Mouse (Mus musculus): ENCODE results near the gene Stx3. TPM values are rescaled to one million over a fixed set of nuclear protein-coding genes. Genes with fewer than 3 reads are reported as not detected.

Gene Stx3
- polyA plus RNA-seq, 1 experiment = 112 TPM

GRCm38 (mm10) chr19:11804423-11804822, 14.8 kb downstream of the Stx3 start:
- Histone ChIP-seq H3K27ac (ENCODE audit: insufficient read depth, low read length) (peak overlapping the region; percentile 78), H3K9me3 (replicated peaks; ENCODE audit: control insufficient read depth, insufficient read depth, low read length, poor library complexity, severe bottlenecking) (no peaks in the 10 kb centered on the region), H3K4me3 (ENCODE audit: low read depth, low read length) (no peak overlapping the region), H3K36me3 (ENCODE audit: control insufficient read depth, insufficient read depth, low read length, poor library complexity, severe bottlenecking) (peaks cover 11% of the 10 kb centered on the region; the same call in 1 of the 2 replicates), H3K9ac (ENCODE audit: low read depth, poor library complexity, severe bottlenecking) (no peak overlapping the region), H3K27me3 (ENCODE audit: control insufficient read depth, insufficient read depth, low read length, poor library complexity, severe bottlenecking) (no peaks in the 10 kb centered on the region), H3K4me1 (ENCODE audit: control insufficient read depth, insufficient read depth, low read length) (peaks cover 12% of the 10 kb centered on the region)
- TF ChIP-seq CTCF (IDR thresholded peaks at IDR 0.05; ENCODE audit: low read depth, low read length) (no peak), EP300 (IDR thresholded peaks at IDR 0.05; ENCODE audit: insufficient read depth, low read depth, low read length) (no peak), POLR2A (IDR thresholded peaks at IDR 0.05; ENCODE audit: insufficient read depth, low read length) (no peak)

GRCm38 (mm10) chr19:11800531-11801315, 18.5 kb downstream of the Stx3 start:
- Histone ChIP-seq H3K27ac (ENCODE audit: insufficient read depth, low read length) (no peak overlapping the region), H3K36me3 (ENCODE audit: control insufficient read depth, insufficient read depth, low read length, poor library complexity, severe bottlenecking) (peaks cover 11% of the 10 kb centered on the region; the same call in 1 of the 2 replicates), H3K9me3 (replicated peaks; ENCODE audit: control insufficient read depth, insufficient read depth, low read length, poor library complexity, severe bottlenecking) (no peaks in the 10 kb centered on the region), H3K27me3 (ENCODE audit: control insufficient read depth, insufficient read depth, low read length, poor library complexity, severe bottlenecking) (no peaks in the 10 kb centered on the region), H3K4me1 (ENCODE audit: control insufficient read depth, insufficient read depth, low read length) (peaks cover 5% of the 10 kb centered on the region), H3K4me3 (ENCODE audit: low read depth, low read length) (no peak overlapping the region), H3K9ac (ENCODE audit: low read depth, poor library complexity, severe bottlenecking) (no peak overlapping the region)
- TF ChIP-seq POLR2A (IDR thresholded peaks at IDR 0.05; ENCODE audit: insufficient read depth, low read length) (no peak), EP300 (IDR thresholded peaks at IDR 0.05; ENCODE audit: insufficient read depth, low read depth, low read length) (no peak), CTCF (IDR thresholded peaks at IDR 0.05; ENCODE audit: low read depth, low read length) (peak; percentile 27)

- Histone ChIP-seq H3K4me3 (ENCODE audit: low read depth, low read length) (no peak overlapping the region), H3K27me3 (ENCODE audit: control insufficient read depth, insufficient read depth, low read length, poor library complexity, severe bottlenecking) (no peaks in the 10 kb centered on the region), H3K4me1 (ENCODE audit: control insufficient read depth, insufficient read depth, low read length) (no peaks in the 10 kb centered on the region), H3K9ac (ENCODE audit: low read depth, poor library complexity, severe bottlenecking) (no peak overlapping the region), H3K9me3 (replicated peaks; ENCODE audit: control insufficient read depth, insufficient read depth, low read length, poor library complexity, severe bottlenecking) (no peaks in the 10 kb centered on the region), H3K36me3 (ENCODE audit: control insufficient read depth, insufficient read depth, low read length, poor library complexity, severe bottlenecking) (peaks cover 9% of the 10 kb centered on the region; the same call in 1 of the 2 replicates), H3K27ac (ENCODE audit: insufficient read depth, low read length) (no peak overlapping the region)
- TF ChIP-seq EP300 (IDR thresholded peaks at IDR 0.05; ENCODE audit: insufficient read depth, low read depth, low read length) (no peak), CTCF (IDR thresholded peaks at IDR 0.05; ENCODE audit: low read depth, low read length) (no peak), POLR2A (IDR thresholded peaks at IDR 0.05; ENCODE audit: insufficient read depth, low read length) (no peak)
Observed at GRCm38 (mm10) chr19:11794447-11794846, 24.8 kb downstream of the Stx3 start.

- TF ChIP-seq EP300 (IDR thresholded peaks at IDR 0.05; ENCODE audit: insufficient read depth, low read depth, low read length) (no peak), CTCF (IDR thresholded peaks at IDR 0.05; ENCODE audit: low read depth, low read length) (no peak), POLR2A (IDR thresholded peaks at IDR 0.05; ENCODE audit: insufficient read depth, low read length) (no peak)
- no peaks in the 10 kb centered on the region for H3K27me3 ChIP-seq (ENCODE audit: control insufficient read depth, insufficient read depth, low read length, poor library complexity, severe bottlenecking)
- no peak overlapping the region for H3K9ac ChIP-seq (ENCODE audit: low read depth, poor library complexity, severe bottlenecking)
- no peaks in the 10 kb centered on the region for H3K4me1 ChIP-seq (ENCODE audit: control insufficient read depth, insufficient read depth, low read length)
- no peak overlapping the region for H3K4me3 ChIP-seq (ENCODE audit: low read depth, low read length)
- H3K36me3 ChIP-seq (ENCODE audit: control insufficient read depth, insufficient read depth, low read length, poor library complexity, severe bottlenecking) = peaks cover 15% of the 10 kb centered on the region
- no peaks in the 10 kb centered on the region for H3K9me3 ChIP-seq (replicated peaks; ENCODE audit: control insufficient read depth, insufficient read depth, low read length, poor library complexity, severe bottlenecking)
- H3K27ac ChIP-seq (ENCODE audit: insufficient read depth, low read length) = no peak overlapping the region
Observed at GRCm38 (mm10) chr19:11793741-11794359, 25.4 kb downstream of the Stx3 start.

- no peaks in the 10 kb centered on the region for H3K4me1 ChIP-seq (ENCODE audit: control insufficient read depth, insufficient read depth, low read length)
- no peak overlapping the region for H3K9ac ChIP-seq (ENCODE audit: low read depth, poor library complexity, severe bottlenecking)
- TF ChIP-seq POLR2A (IDR thresholded peaks at IDR 0.05; ENCODE audit: insufficient read depth, low read length) (no peak), CTCF (IDR thresholded peaks at IDR 0.05; ENCODE audit: low read depth, low read length) (no peak), EP300 (IDR thresholded peaks at IDR 0.05; ENCODE audit: insufficient read depth, low read depth, low read length) (no peak)
- no peaks in the 10 kb centered on the region for H3K9me3 ChIP-seq (replicated peaks; ENCODE audit: control insufficient read depth, insufficient read depth, low read length, poor library complexity, severe bottlenecking)
- peaks cover 20% of the 10 kb centered on the region for H3K36me3 ChIP-seq (ENCODE audit: control insufficient read depth, insufficient read depth, low read length, poor library complexity, severe bottlenecking)
- no peak overlapping the region for H3K27ac ChIP-seq (ENCODE audit: insufficient read depth, low read length)
- H3K27me3 ChIP-seq (ENCODE audit: control insufficient read depth, insufficient read depth, low read length, poor library complexity, severe bottlenecking) = no peaks in the 10 kb centered on the region
- H3K4me3 ChIP-seq (ENCODE audit: low read depth, low read length) = no peak overlapping the region
Observed at GRCm38 (mm10) chr19:11791825-11792224, 27.4 kb downstream of the Stx3 start.

- Histone ChIP-seq H3K27ac (ENCODE audit: insufficient read depth, low read length) (no peak overlapping the region), H3K4me3 (ENCODE audit: low read depth, low read length) (no peak overlapping the region), H3K9ac (ENCODE audit: low read depth, poor library complexity, severe bottlenecking) (no peak overlapping the region), H3K9me3 (replicated peaks; ENCODE audit: control insufficient read depth, insufficient read depth, low read length, poor library complexity, severe bottlenecking) (no peaks in the 10 kb centered on the region), H3K36me3 (ENCODE audit: control insufficient read depth, insufficient read depth, low read length, poor library complexity, severe bottlenecking) (peaks cover 32% of the 10 kb centered on the region), H3K4me1 (ENCODE audit: control insufficient read depth, insufficient read depth, low read length) (no peaks in the 10 kb centered on the region), H3K27me3 (ENCODE audit: control insufficient read depth, insufficient read depth, low read length, poor library complexity, severe bottlenecking) (no peaks in the 10 kb centered on the region)
- TF ChIP-seq CTCF (IDR thresholded peaks at IDR 0.05; ENCODE audit: low read depth, low read length) = no peak
- TF ChIP-seq EP300 (IDR thresholded peaks at IDR 0.05; ENCODE audit: insufficient read depth, low read depth, low read length) = no peak
- no peak for TF ChIP-seq POLR2A (IDR thresholded peaks at IDR 0.05; ENCODE audit: insufficient read depth, low read length)
Observed at GRCm38 (mm10) chr19:11788876-11789275, 30.3 kb downstream of the Stx3 start.

Data from ES-Bruce4 (cell line).